Mouse (Mus musculus): ENCODE results near the gene Aaed1.

The Aaed1 gene

DNA sequence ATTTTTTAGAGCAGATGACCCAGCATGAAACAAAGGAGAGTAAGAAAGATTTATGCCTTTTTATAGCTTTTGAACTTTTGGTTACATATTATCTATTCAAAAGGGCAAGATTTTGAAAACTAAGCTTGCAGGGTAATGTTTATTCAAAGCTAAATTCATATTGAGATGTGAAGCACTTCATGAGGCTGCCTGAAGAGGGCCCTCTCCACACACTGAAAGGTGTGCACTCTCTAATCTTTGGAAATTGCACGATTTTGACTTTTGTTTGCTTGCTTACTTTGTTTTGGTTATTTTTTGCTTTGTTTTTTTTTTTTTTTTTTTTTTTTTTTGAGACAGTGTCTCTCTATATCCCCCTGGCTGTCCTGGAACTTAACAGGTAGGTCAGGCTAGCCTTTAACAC, 62.1 kb downstream of the Aaed1 start:
- peak; percentile 30 for DNase-seq (ENCODE audit: low spot score)

DNA sequence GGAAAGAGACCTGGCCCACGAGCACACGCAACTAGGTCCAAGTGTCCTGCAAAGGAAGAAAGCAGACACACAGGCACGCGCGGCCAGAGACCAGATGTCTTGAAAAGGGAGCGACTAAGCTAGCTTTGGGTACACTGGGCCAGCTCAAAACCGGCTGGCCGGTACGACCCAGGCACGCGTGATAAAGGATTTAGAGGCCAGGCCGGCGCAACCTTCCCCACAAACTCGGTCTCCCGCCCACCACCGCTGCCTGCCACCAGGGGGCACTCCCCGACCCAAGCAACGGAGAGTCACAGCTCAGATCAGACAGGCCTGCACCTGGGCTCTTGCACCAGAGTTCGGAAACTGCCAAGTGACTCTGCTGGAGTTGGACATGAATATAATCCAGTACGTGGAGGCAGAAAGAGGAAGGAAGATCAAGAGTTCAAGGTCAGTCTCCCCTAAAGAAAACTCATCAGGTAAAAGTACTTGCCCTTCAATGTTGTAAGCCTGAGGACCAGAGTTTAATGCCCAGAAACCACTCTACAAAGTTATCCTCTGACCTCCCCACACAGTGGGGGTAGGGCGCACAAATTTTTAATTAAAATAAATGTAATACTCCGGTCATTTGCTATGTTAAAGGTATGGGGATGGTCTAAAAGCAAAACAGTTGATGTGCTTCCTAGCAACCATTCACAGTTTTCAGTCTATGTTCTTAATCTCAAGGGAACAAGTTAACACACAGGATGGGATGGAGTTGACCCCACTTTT, 63.6 kb downstream of the Aaed1 start:
- DNase-seq (ENCODE audit: low spot score) = peak; percentile 74

DNA sequence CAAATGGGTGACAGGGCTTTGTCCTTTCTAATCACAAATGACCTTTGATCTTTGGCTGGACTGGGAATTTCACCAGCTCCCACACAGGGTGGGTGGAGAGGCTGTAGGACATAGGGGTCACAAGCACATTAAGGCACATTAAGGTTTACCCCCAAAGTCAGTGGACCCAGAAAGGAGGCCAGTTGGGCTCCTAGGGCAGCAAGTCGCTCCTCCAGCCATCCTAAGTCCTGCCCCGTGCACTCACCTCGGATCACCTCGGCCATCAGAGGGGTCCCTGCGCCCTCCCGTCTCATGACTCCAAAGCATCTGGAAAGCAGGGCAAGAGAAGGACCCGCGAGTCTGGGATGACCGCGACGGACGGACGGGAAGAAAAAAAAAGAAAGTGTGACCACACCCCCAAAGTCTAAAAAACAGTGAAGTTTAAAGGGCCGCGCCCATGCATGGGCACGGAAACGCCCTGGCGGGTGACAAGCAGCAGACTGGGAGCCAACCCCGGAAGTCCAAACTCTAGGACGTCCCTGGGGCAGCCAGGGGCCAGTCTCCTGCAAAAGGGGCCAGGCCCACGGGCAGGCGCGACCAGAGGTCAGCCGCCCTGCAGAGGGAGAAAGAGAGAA, 64.2 kb downstream of the Aaed1 start:
- peak; percentile 63 for DNase-seq (ENCODE audit: low spot score)

DNA sequence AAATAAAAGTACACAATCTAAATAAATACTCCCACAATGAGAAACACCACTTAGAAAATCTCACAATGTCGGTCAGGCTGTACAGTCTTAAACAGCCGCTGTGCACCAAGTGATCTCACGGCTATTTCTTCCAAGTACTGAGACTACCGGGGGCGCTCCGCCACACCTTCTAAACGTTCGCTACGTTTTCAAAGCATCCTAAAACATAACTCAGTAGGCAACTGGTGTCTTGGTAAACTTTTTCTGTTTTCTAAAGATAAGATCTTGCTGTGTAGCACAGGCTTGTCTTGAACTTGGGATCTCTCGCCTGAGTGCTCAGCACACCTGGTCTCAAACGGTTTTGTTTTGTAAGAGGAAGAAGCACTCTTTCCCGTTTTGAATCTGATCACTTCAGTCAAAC, 66.4 kb downstream of the Aaed1 start:
- no peak for DNase-seq (ENCODE audit: low spot score)

DNA sequence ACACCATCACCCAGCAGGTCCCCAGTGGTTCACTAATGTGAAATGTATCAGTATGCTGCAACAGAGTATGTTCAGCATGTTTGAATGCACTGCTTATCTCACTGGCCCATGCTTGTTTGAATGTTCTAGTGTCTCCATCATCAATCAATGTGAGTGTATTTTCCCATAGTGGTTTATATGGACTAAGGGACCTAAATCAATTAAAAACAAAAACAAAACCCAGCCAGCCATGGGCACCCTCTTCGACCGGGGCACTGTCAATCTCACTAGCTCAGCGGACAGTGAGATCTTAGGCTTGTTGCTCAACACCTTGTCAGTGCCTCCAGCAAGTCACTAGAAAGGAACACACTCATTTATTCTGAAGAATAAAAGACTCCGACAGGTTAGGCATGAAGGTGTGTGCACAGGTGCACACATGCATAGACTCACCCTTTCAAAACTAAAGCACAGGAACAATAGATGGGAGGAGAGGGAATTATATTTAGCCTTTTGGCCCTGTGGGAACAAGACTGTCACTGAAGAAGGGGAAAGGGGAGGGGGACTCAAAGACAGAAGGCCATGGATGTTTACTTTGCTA, 67.7 kb downstream of the Aaed1 start:
- no peak for DNase-seq (ENCODE audit: low spot score)

DNA sequence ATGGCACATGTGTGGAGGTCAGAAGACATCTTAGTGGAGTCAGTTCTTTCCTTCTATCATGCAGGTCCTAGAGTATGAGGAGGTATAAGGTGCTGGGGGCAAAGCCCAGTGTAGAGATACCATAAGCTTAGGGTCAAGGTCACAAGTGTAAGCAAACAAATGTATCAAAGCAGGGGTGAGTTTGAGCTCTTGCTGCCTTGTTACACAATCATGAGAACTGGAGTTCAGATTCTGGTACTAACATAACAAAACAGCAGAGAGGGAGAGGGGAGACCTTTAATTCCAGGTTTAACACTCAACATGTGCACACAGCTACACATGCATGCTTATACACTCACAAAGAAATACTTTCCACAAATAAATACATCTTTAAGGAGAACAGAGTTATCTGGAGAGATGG, 69.8 kb downstream of the Aaed1 start:
- DNase-seq (ENCODE audit: low spot score) = no peak

DNA sequence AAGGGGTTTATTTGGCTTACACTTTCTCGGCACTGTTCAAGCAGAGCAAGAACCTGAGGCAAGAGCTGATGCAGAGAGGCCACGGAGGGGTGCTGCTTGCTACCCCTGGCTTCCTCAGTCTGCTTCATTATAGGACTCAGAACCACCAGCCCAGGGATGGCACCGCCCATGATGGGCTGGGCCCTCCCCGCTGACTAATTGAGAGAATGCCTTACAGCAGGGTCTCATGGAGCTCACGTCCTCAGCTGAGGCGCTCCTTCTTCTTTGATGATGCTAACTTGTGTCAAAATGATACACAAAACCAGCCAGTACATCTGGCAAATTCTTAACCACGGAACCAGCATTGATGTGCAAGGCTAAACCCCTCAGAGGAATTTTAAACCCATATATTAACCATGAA, 71.9 kb downstream of the Aaed1 start:
- DNase-seq (ENCODE audit: low spot score) = no peak

DNA sequence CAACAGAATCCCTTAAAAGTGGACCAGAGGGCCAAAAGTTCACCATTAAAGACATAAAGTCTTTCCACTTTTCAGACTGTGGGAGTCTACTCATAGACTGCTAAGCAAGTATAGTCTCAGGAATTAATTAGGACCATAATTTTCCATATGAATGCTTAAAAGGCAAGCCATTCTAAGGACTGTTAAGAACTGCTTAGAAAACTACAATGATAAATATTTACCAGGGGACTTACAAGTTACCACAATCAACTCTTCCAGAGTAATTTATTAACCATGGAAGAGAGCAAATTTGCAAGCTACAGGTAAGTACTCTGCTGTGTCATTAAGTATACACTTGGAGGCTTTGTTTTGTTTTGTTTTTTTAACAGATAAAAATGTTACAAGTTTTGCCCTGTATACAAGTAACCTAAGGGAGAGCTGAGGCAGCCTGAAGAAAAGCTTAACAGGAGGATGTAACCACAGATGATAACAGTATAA, 74.8 kb downstream of the Aaed1 start:
- DNase-seq (ENCODE audit: low spot score) = no peak

DNA sequence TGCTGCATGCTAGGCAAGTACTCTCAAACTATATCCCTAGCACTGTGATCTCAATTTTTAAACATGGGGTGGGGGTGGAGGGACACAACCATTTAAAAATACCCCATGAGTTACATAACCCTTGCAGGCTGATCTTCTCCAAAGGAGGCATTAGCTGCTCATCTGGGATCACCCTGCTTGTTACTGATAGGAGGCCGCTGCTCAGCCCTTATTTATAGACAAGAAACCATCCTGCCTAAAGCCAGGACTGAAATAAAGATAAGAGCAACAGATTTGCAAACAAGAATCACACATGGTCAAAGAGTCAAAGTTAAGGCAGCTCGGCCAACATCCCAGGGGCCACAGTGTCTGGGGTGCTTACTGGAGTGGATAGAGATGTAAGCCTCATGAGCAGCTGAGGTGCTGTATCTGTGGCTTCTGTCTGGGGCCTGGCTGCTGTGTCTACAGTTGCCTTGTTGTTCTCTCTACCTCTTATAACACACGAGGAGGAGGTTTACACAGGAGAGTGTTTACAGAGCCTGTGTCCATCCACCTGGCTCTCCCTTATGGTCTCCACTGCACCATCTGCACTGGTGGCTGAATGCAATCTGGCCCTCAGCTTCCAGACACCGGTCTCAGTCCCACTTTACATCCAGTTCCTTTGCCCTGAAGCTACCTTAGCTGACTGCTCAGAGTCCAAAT, 75.4 kb downstream of the Aaed1 start:
- no peak for DNase-seq (ENCODE audit: low spot score)

DNA sequence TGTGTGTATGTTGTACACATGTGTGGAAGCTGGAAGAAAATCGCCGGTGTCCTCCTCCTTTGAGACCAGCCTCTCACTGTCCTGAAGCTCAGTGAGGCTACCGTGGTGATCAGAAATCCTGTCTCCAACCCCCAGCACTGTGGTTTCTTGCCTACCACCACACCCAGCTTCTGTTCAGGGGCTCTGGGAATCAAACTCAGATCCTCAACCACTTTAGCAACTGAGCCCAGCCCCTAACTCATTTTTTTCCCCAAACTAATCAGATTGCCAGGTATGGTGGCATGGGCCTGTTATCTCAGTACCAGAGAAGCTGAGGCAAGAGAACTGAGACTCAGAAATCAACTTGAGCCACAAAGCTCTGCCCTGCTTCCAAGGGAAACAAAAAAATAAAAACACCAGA, 76.7 kb downstream of the Aaed1 start:
- no peak for DNase-seq (ENCODE audit: low spot score)

DNA sequence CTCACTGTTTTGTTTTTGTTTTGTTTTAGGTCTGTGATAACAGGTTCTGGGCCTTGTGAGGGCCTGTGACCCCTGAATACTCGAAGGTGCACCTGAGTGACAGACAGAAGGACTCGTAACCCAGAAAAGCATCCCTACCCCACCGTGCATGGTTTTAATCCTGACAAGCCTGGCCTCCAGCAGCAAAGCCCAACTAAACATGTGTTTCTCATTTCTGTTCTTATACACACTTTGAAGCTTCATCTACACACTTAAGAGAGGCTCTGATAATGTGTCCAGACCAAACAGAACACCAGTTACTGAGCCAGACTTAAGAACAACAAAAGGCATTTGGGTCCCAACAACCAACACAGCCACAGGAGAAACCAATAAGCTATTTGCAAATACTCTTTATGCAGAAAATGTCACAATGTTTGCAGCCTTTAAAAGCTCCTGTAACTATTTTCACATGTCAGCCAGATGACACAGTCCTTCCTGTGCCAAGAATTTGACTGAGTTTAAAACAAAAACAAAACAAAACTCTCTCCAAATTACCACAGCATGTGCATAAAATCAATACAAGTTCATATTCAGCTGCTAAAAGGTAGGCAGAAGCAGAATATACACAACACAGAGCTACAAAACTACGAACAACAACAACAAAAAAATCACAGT, 77.3 kb downstream of the Aaed1 start:
- DNase-seq (ENCODE audit: low spot score) = peak; percentile 73

DNA sequence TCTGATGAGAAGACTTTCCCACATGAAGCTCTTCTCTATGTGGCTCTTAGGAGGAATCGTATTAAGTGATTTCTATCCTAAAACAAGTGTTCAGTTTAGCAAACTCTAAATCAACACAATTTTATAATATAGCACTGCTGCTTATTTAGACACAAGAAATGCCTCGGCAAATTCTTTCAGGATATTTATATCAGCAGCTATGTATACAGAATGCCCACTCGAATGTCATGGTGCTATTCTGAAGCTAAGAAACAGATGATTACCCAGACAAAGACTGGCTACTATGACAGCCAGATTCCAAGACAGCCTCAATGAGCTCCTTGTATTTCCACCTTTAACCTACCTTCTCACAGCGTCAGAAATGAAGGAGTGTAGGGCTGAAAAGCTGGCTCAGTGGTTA, 79.4 kb downstream of the Aaed1 start:
- DNase-seq (ENCODE audit: low spot score) = no peak

DNA sequence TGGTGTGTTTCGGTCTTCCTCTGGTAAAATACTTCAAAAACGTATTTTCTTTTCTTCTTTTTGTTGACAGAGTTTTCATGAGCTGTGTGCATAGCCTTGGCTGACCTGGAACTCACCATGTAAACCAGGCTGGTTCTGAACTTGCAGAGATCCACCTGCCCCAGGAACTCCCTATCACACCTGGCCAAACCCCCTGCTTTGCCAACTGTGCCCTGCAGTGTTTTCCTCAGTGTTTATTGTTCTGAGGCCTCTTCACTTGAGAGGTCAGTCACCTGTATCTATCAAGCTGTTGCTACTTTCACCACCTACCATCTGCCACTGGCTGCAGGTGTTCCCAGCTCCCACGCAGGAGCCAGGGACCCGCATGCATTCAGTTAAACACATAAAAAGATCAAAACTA, 85.8 kb downstream of the Aaed1 start:
- DNase-seq (ENCODE audit: low spot score) = no peak

DNA sequence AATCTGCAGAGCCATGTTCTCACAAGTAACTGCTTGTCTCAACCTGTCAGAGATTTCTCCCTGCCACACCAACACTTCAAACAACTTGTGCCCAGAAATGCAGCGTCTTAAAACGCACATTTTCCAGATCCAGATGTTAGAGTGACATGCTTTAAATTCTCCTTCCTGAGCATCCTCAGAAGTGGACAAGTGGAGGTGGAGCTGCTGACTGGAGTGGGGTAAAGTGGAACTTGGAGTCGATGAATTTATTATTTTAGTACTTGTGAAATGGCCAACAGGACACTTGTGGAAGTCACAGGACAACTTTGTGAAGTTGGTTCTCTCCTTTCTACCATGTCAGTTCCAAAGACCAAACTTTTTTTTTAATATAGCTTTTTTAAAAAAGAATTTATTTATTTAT, 86.8 kb downstream of the Aaed1 start:
- no peak for DNase-seq (ENCODE audit: low spot score)

Data from adipocyte (in vitro differentiated cells).